Mouse (Mus musculus): ENCODE measurements around the gene Ctcfl.

Ctcfl gene

DNA sequence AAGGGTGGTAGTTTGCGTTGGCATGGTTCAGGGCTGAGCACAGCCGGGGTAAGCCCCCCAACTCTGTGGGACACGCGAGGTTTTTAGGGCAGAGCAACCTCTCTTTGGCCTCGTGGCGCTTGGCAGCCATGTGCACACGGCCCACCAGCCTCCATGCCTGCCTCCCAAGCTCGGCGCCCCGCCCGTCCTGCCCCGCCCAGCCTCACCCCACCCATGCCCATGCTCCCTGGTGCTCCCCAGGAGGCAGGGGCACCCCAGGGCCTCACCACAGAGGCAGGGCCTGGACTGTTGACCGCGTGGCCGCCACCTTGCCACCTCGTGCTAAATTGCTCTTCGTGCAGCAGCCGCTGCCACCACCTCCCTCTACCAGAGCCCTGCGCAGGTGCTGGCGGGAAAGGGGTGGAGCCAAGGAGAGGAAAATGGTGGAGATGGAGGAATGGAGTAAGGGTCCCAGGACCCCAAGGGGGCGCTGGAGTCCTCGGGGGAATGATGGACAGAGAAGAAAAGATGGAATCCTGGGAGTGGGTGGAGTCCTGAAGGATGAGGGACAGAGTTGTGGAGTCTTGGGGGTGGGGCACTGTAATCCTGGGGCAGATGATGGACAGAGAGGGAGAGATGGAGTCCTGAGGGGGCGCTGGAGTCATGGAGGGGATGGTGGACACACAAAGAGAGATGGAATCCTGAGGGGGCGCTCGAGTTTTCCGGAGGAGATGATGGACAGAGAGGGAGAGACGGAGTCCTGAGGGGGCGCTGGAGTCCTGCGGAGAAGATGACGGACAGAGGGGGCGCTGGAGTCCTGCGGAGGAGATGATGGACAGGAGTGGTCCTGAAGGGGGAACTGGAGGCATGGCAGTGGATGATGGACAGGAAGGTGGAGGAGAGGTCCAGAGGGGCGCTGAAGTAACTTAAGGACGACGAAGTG lies at the start of gene Ctcfl:
Gene Ctcfl (minus strand): TSS at position 503 of the 922 bp plus-strand sequence.
- DNase-seq (ENCODE audit: extremely low read depth, low read depth), result no peak

DNA sequence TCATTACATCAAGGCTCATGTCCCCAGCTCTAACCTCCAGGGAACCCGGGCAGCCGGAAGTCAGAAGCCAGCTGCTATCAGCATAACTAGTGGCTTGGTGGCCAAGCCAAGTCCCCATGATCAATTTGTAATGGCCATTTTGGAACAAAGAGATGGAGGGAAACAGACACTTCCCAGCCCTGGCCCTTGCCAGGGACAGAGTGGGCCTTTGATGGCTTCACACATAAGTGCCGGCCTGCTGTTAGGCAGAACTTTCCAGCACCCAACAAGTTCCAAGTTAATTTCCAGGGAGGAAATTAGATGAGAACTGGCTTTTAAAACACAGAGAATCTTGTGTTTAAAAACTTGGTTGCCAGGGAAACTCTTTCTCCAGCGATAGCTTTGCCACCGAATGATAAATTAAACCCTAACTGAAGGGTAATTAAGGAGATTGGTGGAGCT lies 49.1 kb upstream of the Ctcfl start:
- no peak for DNase-seq (ENCODE audit: extremely low read depth, low read depth)

DNA sequence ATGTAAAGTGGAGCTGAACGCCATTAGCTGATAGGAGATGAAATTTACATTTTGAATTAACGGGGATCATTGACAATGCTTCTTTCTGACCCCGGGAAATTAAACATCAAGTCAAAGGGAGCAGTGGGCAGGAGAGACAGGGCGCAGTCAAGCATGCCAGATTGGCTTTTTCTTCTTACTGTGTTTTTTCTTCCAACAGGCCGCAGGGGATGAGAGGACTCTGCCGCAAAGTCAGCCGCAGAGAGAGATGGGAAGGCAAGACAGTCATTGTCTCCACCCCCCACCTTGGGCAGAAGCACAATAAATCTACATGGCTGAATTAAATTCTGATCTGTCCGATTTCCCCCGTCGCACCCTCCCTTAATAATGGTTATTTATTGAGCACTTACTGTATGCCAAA lies 46.0 kb upstream of the Ctcfl start:
- no peak for DNase-seq (ENCODE audit: extremely low read depth, low read depth)

DNA sequence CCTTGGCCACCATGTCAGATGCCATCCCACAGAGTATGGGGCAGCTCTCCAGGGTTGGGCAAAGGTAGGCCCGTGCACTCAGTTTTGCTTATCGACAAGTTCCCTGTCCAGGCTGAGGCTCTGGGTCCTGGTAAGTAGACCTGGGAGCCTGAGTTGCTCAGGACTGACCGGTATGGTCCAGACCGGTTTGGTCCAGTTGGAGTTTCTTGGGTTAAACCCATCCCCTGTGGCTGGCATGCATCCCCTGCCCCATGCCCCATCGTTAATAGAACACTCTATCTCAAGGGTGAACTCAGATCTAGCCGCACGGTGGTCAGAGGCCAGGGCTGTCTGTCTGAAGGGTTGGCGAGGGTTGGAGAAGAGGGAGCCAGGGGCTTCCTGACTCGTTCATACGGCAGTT lies 45.6 kb upstream of the Ctcfl start:
- no peak for DNase-seq (ENCODE audit: extremely low read depth, low read depth)

DNA sequence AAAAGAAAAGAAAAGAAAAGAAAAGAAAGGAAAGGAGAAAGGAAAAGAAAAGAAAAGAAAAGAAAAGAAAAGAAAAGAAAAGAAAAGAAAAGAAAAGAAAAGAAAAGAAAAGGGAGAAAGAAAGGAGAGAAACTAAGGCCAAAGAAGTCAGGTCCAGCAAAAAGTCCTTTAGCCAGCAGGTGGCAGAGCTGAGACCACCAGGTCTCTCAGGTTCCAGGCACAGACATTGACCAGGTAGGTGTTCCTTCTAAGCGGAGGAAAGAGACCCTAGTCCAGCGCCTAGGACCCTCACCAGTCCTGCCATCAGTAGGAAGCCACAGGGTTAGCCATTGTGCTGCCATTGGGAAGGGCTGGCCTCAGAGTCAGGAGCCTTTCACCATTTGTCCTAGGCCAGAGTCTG lies 45.0 kb upstream of the Ctcfl start:
- no peak for DNase-seq (ENCODE audit: extremely low read depth, low read depth)

DNA sequence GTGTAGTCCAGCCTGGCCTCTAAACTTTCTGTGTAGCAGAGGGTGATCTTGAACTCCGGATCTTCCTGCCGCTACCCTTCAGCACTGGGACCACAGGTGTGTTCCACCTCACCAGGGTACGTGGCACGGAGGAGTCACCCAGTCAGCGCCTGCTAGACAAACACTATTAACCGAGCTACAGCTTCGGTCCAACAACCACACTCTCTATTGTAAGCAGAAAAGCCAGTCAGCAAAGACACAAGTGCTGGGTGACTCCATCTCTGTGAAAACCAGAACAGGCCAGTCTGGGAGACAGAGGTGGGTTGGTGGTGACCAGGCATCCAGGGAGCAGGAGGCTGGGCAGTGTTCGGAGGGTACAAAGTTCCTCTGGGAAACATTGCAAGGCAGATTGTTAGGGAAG lies 44.1 kb upstream of the Ctcfl start:
- no peak for DNase-seq (ENCODE audit: extremely low read depth, low read depth)

DNA sequence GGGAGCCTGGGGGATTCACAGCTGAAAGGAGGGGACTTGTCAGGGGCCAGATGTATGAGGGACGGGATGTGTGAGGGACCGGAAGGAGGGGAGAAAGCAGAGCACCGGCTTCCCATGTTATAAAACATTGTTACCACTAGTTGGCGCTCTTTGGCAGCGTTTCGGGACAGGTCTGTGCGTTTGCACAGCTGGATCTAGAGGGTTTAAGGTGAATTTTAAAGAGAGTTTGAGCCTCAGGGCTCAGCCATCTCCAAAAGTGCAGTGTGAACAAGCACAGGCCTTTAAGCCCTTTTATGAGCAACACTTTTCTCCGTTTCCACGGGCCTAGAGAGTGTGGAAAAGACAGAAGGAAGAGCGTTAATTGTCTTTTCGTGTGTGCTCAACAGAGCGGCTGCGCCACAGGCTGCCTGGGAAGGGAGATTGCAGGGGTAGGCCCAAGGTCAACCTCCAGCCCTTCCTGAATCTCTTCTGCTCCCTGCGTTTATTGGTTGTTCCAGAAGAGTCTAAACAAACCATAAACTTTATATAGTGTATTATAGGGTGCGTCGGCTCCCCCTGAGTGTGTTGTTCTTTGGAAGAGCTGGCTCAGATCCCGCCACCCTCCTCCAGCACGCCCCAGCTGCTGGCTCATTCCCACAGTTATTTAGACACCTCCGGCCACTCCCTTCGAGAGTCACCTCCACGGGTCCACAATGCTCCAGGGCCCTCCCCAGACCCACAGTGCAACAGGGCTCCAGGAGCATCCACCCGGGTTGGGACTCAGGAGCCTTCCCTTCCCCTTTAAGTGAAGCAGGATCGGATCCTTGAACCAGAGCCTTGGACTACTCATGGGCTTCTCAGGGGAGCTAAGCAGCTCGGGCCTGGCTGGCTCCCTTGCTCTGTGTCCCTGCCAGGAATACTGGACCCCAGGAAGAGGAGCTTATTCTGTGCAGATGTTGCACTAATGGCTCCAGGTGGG lies 40.3 kb upstream of the Ctcfl start:
- DNase-seq (ENCODE audit: extremely low read depth, low read depth), result no peak

DNA sequence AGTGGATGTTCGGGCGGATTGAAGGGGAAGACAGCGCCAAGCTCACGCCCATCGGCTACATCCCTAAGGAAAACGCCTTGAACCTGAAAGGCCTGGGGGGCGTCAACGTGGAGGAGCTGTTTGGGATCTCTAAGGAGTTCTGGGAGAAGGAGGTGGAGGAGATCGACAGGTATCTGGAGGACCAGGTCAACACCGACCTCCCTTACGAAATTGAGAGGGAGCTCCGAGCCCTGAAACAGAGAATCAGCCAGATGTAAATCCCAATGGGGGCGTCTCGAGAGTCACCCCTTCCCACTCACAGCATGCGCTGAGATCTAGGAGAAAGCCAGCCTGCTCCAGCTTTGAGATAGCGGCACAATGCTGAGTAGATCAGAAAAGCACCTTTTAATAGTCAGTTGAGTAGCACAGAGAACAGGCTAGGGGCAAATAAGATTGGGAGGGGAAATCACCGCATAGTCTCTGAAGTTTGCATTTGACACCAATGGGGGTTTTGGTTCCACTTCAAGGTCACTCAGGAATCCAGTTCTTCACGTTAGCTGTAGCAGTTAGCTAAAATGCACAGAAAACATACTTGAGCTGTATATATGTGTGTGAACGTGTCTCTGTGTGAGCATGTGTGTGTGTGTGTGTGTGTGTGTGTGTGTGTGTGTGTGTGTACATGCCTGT lies 39.2 kb upstream of the Ctcfl start:
- no peak for DNase-seq (ENCODE audit: extremely low read depth, low read depth)

DNA sequence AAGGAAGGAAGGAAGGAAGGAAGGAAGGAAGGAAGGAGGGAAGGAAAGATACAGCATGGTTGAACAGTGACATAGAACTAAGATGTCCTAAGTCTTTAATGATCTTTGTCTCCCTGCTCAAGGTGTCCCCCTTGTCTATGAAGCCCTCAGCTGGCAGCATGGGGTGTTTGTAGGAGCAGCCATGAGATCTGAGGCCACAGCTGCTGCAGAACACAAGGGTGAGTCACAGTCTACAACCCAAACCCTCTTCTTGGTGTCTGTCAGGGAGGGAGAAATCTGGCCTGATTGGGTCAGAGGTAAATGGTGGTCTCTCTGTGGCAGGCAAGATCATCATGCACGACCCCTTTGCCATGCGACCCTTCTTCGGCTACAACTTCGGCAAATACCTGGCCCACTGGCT lies 38.5 kb upstream of the Ctcfl start:
- DNase-seq (ENCODE audit: extremely low read depth, low read depth), result no peak

DNA sequence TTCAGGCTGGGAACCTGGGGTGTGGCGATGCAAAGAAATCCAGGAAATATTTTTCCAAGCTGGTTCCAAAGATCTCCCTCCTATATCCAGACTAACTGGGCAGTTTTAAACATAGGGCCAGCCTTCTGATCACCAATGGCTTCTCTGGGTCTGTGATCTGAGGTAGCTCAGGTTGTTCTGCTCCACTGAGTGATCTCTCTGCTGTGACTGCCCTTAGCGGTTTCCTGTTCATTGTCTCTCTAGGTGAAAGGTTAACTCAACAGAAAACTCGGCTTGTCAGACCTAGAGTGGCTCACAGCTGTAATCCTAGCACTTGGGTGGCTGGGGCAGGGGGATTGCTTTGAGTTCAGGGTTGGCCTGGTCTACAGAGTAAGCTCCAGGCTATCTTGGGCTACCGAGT lies 38.1 kb upstream of the Ctcfl start:
- DNase-seq (ENCODE audit: extremely low read depth, low read depth), result no peak

DNA sequence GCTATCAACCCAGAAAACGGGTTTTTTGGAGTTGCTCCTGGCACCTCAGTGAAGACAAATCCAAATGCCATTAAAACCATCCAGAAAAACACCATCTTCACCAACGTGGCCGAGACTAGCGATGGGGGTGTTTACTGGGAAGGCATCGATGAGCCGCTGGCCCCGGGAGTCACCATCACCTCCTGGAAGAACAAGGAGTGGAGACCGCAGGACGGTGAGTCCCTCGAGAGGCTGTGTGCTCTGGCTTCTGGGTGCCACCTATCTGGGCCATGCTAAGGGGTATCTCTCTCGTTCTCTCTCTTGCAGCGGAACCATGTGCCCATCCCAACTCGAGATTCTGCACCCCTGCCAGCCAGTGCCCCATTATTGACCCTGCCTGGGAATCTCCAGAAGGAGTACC lies 37.6 kb upstream of the Ctcfl start:
- DNase-seq (ENCODE audit: extremely low read depth, low read depth), result no peak

DNA sequence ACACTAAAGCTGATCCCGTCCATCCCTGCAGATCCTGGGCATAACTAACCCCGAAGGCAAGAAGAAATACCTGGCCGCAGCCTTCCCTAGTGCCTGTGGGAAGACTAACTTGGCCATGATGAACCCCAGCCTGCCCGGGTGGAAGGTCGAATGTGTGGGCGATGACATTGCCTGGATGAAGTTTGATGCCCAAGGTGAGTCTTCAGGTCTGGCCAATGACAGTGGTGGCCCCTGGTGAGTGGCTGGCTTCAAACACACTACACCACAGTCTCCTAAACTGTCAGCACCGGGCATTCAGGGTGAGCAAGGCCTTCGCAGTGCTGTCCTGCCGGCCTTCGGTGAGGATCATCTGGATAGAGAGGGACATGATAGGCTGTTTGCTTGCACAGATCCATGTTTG lies 36.6 kb upstream of the Ctcfl start:
- no peak for DNase-seq (ENCODE audit: extremely low read depth, low read depth)

DNA sequence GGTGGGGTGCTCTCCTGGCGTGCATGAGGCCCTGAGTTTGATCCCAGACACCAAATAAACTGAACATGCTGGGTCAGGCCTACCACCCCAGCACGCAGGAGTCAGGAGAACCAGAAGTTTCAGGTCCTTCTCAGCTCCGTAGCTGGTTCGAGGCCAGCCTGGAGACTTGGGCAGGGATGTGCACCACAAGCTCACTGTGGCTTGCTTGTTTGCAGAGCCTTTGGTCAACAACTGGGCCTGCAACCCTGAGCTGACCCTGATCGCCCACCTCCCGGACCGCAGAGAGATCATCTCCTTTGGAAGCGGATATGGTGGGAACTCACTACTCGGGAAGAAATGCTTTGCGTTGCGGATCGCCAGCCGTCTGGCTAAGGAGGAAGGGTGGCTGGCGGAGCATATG lies 35.6 kb upstream of the Ctcfl start:
- no peak for DNase-seq (ENCODE audit: extremely low read depth, low read depth)

DNA sequence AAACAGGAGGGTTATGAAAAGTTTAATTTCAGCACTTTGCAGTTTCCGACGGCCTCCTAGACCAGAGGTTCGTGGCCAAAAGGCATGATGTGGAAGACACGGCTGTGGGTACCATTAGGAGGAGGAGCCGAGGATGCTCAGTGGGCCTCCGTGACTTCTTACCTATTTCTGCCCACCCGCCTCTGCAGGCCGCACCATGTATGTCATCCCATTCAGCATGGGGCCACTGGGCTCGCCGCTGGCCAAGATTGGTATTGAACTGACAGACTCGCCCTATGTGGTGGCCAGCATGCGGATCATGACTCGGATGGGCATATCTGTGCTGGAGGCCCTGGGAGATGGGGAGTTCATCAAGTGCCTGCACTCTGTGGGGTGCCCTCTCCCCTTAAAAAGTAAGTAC lies 35.2 kb upstream of the Ctcfl start:
- no peak for DNase-seq (ENCODE audit: extremely low read depth, low read depth)

DNA sequence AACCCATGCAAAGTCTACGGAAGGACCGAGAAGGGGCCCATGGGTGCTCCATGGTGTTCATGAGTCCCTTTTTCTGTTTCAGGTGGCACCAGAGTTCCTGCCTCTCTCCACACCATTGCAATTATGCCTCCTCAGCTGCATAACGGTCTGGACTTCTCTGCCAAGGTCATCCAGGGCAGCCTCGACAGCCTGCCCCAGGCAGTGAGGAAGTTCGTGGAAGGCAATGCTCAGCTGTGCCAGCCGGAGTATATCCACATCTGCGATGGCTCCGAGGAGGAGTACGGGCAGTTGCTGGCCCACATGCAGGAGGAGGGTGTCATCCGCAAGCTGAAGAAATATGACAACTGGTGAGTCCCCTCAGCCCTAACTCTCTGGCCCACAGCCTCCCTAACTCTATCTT lies 33.9 kb upstream of the Ctcfl start:
- no peak for DNase-seq (ENCODE audit: extremely low read depth, low read depth)

DNA sequence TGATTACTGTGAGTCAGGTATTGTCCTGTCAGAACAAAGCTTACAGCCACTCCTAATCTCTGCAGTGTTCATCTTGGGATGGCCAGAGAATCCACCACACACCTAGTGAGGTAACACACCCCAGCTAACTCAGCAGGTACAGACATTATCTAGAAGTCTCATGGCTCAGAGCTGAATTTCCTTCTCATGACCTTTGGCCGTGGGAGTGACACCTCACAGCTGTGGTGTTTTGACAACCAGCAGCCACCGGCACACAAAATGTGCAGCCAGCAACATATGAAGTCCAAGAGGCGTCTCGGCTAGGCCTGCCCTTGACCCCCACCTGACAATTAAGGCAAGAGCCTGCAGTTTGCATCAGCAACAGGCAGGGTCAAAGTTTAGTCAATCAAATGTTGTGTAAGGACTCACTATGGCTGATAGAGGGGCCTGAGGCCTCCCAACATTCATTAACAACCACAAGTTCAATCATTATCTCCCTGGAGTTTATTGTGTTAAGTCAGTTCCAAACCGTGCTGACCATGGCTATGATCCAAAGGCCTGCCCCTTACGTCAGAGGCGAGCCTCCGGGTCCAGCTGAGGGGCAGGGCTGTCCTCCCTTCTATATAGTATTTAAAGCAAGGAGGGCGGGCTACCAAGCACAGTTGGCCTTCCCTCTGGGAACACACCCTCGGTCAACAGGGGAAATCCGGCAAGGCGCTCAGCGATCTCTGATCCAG lies 33.3 kb upstream of the Ctcfl start, which contains the start of gene Pck1:
Gene Pck1 (plus strand): TSS at position 613 of the 716 bp plus-strand sequence.
- no peak for DNase-seq (ENCODE audit: extremely low read depth, low read depth)

DNA sequence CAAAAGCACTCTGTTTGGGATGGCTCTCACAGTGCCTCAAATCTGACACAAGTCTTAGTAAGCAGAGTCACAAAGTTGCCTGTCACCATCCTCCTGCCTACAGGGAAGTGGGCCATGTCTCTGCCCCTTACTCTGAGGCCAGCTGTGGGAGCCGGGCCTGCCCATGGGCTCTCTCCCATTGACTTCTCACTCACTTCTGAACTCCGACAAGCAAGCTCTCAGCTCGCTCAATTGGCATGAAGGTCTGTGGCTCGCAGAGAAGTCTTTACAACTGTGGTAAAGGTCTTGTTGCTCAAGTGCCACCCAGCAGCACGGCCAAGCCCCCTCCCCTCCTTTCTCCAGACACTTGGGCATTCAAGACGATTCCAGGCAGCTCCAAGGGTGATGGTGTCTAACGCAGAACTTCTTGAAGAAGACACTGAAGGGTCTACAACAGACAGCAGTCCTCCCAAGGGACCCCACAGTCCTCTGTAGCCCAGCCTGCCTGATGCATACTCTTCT lies 32.5 kb upstream of the Ctcfl start:
- DNase-seq (ENCODE audit: extremely low read depth, low read depth), result no peak

DNA sequence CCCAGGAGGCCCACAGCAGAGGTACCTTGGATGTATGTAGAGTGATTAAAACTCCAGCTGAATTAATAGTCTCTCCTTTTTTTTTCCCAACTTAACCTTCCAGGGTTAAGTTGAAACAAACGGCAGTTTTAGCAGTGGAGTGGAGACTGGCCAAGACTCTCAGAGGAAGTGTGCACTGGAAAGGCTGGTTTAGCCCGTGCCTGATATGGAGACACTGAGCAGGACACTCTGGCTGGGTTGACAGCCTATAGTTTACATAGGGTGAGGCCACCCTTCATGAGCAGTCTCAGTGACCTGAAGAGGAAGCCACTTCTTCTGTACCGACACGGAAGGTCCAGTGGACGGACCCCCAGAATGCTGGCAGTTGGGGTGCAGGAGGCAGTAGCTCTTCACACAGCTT lies 32.0 kb upstream of the Ctcfl start:
- no peak for DNase-seq (ENCODE audit: extremely low read depth, low read depth)

DNA sequence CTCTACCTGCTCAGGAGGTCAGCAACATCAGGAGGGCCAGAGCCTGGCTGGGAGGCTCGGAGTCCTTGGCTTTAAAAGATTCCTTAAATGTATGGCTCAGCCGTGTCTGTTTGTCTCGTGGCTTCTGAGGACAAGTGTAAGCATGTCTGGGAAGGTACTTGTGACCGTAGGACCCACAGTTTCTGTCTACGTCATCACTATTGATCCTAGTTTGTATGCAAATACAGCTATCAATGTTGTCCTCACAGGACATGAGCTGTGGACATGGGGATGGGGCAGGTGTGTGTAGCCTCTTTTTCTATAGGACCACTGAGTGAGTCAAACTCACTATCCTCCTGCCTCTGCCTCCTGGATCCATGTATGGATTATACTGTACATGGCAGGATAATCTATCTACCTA lies 28.7 kb upstream of the Ctcfl start:
- no peak for DNase-seq (ENCODE audit: extremely low read depth, low read depth)

DNA sequence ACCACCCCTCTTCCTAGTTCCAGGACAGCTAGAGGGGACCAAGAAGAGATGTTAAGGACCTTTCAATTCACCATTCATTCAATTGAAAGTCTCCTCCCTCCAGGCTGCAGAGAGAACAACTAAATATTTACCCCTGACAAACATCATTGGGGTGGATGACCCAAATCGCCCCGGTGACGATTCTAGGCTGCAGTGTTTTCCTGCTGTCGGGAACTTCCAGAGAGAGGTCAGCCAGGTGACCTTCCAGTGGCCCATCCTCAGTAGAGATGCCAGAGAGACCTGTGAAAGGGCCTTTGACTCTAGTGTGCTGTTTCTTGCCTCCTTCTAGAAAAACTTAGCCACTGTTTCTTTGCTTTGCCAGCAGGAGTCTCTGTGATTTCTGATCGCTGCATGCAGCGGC lies 27.4 kb upstream of the Ctcfl start:
- no peak for DNase-seq (ENCODE audit: extremely low read depth, low read depth)

DNA sequence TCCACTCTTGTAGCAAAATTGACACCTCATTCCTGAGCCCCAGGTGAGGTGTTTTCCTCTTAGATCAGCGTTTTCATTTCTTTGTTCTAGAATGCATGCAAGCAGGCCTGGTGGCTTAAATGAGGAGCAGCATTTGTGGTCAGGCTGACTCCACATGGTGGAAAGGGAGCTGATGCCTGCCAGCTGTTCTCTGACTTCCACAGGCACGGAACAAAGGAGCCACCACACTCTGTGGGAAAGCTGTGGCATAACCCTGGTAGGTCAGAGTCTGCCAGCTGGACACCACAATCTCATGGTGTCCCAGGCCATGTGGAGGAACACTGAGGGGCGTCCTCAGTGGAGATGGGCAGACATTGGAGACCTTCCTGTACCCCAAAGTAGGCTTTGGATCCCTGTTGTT lies 26.5 kb upstream of the Ctcfl start:
- DNase-seq (ENCODE audit: extremely low read depth, low read depth), result no peak

Measured in MEL-GATA-1-ER (cell line).